Mouse (Mus musculus) spleen, adult 2 months (tissue): Measurements from ENCODE around the gene Cbs. TPM values are rescaled to one million over a fixed set of nuclear protein-coding genes. Genes with fewer than 3 reads are reported as not detected.

Experiments
- DNase-seq, 2 experiments: peaks; one replicate each; pipeline versions ENCODE4 v3.0.0 to v3.0.0-alpha.2; 2012 to 2021; ENCODE audit warnings: low spot score in 2 of 2, low read depth in 1 of 2
- H3K27ac ChIP-seq: fragments of 200-500 bp; 2 replicates; pipeline ENCODE4 v1.5.1; 2012; ENCODE audit warnings: low read length, inconsistent platforms; ENCODE audit not compliant: insufficient read depth
- H3K27me3 ChIP-seq: fragments of 200-500 bp; 2 replicates; pipeline ENCODE4 v1.6.1; 2012; ENCODE audit warnings: mild to moderate bottlenecking, moderate library complexity, low read length, inconsistent platforms; ENCODE audit not compliant: control insufficient read depth, insufficient read depth
- H3K36me3 ChIP-seq: fragments of 200-500 bp; 2 replicates; pipeline ENCODE4 v1.6.1; 2012; ENCODE audit warnings: mild to moderate bottlenecking, low read length, inconsistent platforms; ENCODE audit not compliant: control insufficient read depth, insufficient read depth
- H3K4me1 ChIP-seq: fragments of 200-500 bp; 2 replicates; pipeline ENCODE4 v1.6.1; 2011; ENCODE audit warnings: inconsistent platforms; ENCODE audit not compliant: control insufficient read depth, insufficient read depth, insufficient read length
- H3K4me3 ChIP-seq: fragments of 200-500 bp; 2 replicates; pipeline ENCODE4 v1.5.1; 2011; ENCODE audit warnings: mild to moderate bottlenecking, inconsistent platforms; ENCODE audit not compliant: insufficient read depth, insufficient read length; ENCODE audit errors: extremely low read depth
- CTCF ChIP-seq: fragments of 200-500 bp; IDR thresholded peaks from 2 replicates; pipeline ENCODE4 v1.5.1; 2011; ENCODE audit warnings: mild to moderate bottlenecking, inconsistent platforms; ENCODE audit not compliant: insufficient read depth, insufficient read length, insufficient replicate concordance; ENCODE audit errors: extremely low read depth
- POLR2A ChIP-seq: fragments of 200-500 bp; IDR thresholded peaks from 2 replicates; pipeline ENCODE4 v1.6.1; 2011; ENCODE audit warnings: low read depth, low read length, inconsistent platforms
- WGBS: fragments of 180-500 bp; shearing (Covaris S2); methylation state at CpG from one replicate; pipeline ENCODE4 v1.1.7; 2018; 5-methylcytosine and 5-hydroxymethylcytosine counted together
- polyA plus RNA-seq: library from polyadenylated mRNA; depleted of rRNA; stranded (reverse); fragments of >200 nt; gene quantifications from 2 replicates; pipeline ENCODE4 v1.2.3, GENCODE M21; 2012

The Cbs gene
- polyA plus RNA-seq, 1 experiment: 7.4 TPM

GRCm38 (mm10) chr17:31595077-31595476, 42.0 kb downstream of the Cbs start:
- DNase-seq: no peak
- Histone ChIP-seq H3K36me3 (peaks cover 42% of the 10 kb centered on the region), H3K4me3 (no peak overlapping the region), H3K4me1 (no peaks in the 10 kb centered on the region), H3K27ac (no peak overlapping the region), H3K27me3 (no peaks in the 10 kb centered on the region)
- TF ChIP-seq CTCF (no peak), POLR2A (no peak)
- whole genome bisulfite sequencing: 78% methylated on average over 5 of the region's 5 CpGs

- WGBS: 52% methylated on average over 7 of the region's 7 CpGs
- Histone ChIP-seq H3K27me3 (no peaks in the 10 kb centered on the region), H3K4me3 (no peak overlapping the region), H3K27ac (no peak overlapping the region), H3K36me3 (peaks cover 39% of the 10 kb centered on the region), H3K4me1 (no peaks in the 10 kb centered on the region)
- TF ChIP-seq CTCF (no peak), POLR2A (no peak)
- DNase-seq: peak; percentile 3 to 22
Measured at GRCm38 (mm10) chr17:31594590-31594989, 42.4 kb downstream of the Cbs start.

- no peak overlapping the region for H3K4me3 ChIP-seq
- WGBS: 98% methylated on average over 11 of the region's 11 CpGs
- H3K27ac ChIP-seq: no peak overlapping the region
- peaks cover 28% of the 10 kb centered on the region for H3K36me3 ChIP-seq
- DNase-seq: no peak
- H3K27me3 ChIP-seq: no peaks in the 10 kb centered on the region
- no peaks in the 10 kb centered on the region for H3K4me1 ChIP-seq
- no peak for TF ChIP-seq POLR2A
- no peak for TF ChIP-seq CTCF
Measured at GRCm38 (mm10) chr17:31590846-31591245, 46.2 kb downstream of the Cbs start.

- Histone ChIP-seq H3K27ac (no peak overlapping the region), H3K4me3 (no peak overlapping the region), H3K27me3 (no peaks in the 10 kb centered on the region), H3K36me3 (peaks cover 24% of the 10 kb centered on the region), H3K4me1 (no peaks in the 10 kb centered on the region)
- no peak for TF ChIP-seq CTCF
- no peak for TF ChIP-seq POLR2A
- no peak for DNase-seq
- WGBS: 97% methylated on average over 4 of the region's 4 CpGs
Measured at GRCm38 (mm10) chr17:31588726-31589125, 48.3 kb downstream of the Cbs start.

GRCm38 (mm10) chr17:31588115-31588514, 48.9 kb downstream of the Cbs start:
- no peak for DNase-seq
- TF ChIP-seq CTCF: no peak
- TF ChIP-seq POLR2A: no peak
- Histone ChIP-seq H3K27me3 (no peaks in the 10 kb centered on the region), H3K27ac (no peak overlapping the region), H3K4me3 (no peak overlapping the region), H3K4me1 (no peaks in the 10 kb centered on the region), H3K36me3 (peaks cover 22% of the 10 kb centered on the region)
- 81% methylated on average over 7 of the region's 7 CpGs for WGBS

GRCm38 (mm10) chr17:31583781-31584180, 53.3 kb downstream of the Cbs start:
- no peak for DNase-seq
- no peak overlapping the region for H3K4me3 ChIP-seq
- TF ChIP-seq CTCF: no peak
- no peak for TF ChIP-seq POLR2A
- no peak overlapping the region for H3K27ac ChIP-seq
- no peaks in the 10 kb centered on the region for H3K4me1 ChIP-seq
- 90% methylated on average over 6 of the region's 6 CpGs for WGBS
- H3K36me3 ChIP-seq: peaks cover 1% of the 10 kb centered on the region; the same call in 1 of the 2 replicates
- H3K27me3 ChIP-seq: no peaks in the 10 kb centered on the region

GRCm38 (mm10) chr17:31583185-31583584, 53.9 kb downstream of the Cbs start:
- Histone ChIP-seq H3K36me3 (peaks cover 1% of the 10 kb centered on the region; the same call in 1 of the 2 replicates), H3K27ac (no peak overlapping the region), H3K27me3 (no peaks in the 10 kb centered on the region), H3K4me1 (no peaks in the 10 kb centered on the region), H3K4me3 (no peak overlapping the region)
- 88% methylated on average over 3 of the region's 3 CpGs for WGBS
- no peak for DNase-seq
- no peak for TF ChIP-seq POLR2A
- no peak for TF ChIP-seq CTCF
